Mouse (Mus musculus) erythroblast, adult 5-6 weeks (primary cell): ENCODE results near the gene Rbm18. TPM values are rescaled to one million over a fixed set of nuclear protein-coding genes. Genes with fewer than 3 reads are reported as not detected.
"Not testable (repeated sequence)": the region's sequence is repeated elsewhere in the genome, so short reads cannot be mapped to it uniquely, and the experiment has no call there.

Experiments used
- ATAC-seq: replicated peaks from 2 replicates; pipeline ENCODE4 v1.8.0; 2016; ENCODE audit warnings: moderate number of reproducible peaks, mild to moderate bottlenecking, moderate TSS enrichment, inconsistent platforms; ENCODE audit not compliant: poor library complexity, low FRiP score, severe bottlenecking
- total RNA-seq, 2 experiments: library from RNA; stranded (forward) in 1 of 2; stranded (reverse) in 1 of 2; fragments of 150-400 nt in 1 of 2; fragments of 200-764, 138-1000 nt in 1 of 2; gene quantifications; 2 replicates each; pipeline versions ENCODE4 v1.2.3 to v1.2.4; 2015 to 2017; ENCODE audit warnings: low replicate concordance in 2 of 2

Gene Rbm18
- total RNA-seq (2015; ENCODE audit: low replicate concordance) (13.1 and 18.2 TPM in 2 replicates), total RNA-seq (2017; ENCODE audit: low replicate concordance) (19.0 and 20.5 TPM in 2 replicates)

GRCm38 (mm10) chr2:36136300-36136941, at the start of gene Rbm18, which contains the start of gene Mrrf:
Gene Rbm18 (minus strand): TSS chr2:36136773.
Gene Mrrf (plus strand): TSS chr2:36136389.
- peak; percentile 97 for ATAC-seq

DNA sequence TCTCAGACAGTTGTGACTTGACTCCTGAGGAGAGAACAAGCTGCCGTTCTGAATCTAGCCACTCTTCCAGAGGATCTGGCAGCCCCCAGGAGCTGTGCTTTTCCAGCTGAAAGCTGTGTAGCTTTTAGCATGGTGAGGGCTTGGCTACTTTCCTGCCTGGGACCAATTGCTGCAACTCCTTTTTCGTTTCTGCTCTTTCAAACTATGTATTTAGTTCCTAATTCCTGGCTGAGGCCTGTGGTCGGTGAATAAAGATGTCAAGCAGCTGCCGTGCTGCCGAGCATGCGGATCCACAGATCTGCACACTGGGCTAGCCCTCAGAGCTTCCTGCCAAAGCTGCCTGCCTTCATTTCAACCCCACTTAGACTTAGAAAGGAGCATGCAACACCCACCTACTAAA, 48.3 kb upstream of the Rbm18 start:
- no peak for ATAC-seq

- ATAC-seq: no peak
Measured at GRCm38 (mm10) chr2:36184192-36184591, 47.6 kb upstream of the Rbm18 start.

DNA sequence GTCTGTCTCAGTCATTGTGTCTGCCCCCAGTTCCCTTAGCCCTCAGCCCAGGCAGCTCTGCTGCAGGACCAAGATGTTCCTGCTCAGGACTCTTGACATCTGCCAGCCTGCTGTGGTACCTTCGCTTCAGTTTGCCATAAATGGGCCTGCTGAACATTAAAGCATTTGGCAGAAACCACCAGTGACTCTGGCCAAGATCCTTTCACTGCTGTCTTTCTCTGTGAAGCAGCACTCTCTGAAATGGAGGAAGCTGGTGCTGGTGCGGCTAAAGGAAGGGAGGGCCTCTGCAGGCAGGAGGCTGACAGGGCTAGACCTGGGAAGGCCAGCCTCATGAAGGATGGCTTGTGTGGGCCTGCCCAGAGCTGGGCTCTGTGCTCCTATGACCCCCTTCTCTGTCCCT, 46.7 kb upstream of the Rbm18 start:
- no peak for ATAC-seq

GRCm38 (mm10) chr2:36181587-36182368, 45.2 kb upstream of the Rbm18 start:
- not testable (repeated sequence) for ATAC-seq

- no peak for ATAC-seq
Measured at GRCm38 (mm10) chr2:36179487-36179886, 42.9 kb upstream of the Rbm18 start.

- no peak for ATAC-seq
Measured at GRCm38 (mm10) chr2:36172574-36172973, 36.0 kb upstream of the Rbm18 start.

- ATAC-seq: no peak
Measured at GRCm38 (mm10) chr2:36172136-36172535, 35.6 kb upstream of the Rbm18 start.

DNA sequence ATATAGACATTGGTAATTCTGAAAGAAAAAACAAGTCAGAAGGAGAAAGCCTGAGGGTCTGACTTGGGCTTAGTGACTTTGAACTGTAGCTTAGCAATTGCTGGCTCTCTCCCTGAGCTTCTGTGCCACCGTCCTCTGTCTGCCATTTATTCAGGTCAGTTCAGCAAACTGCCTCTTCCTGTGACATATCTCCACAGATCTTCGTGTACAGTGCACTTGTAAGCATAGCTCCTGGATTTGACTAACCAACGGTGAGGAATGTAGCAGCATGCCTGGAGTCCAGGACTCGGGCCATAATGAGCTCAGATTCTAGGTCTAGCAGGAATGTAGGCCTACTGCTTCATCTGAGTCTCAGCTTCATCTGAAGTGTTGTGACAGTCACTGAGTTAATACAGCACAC, 32.6 kb upstream of the Rbm18 start:
- no peak for ATAC-seq

- no peak for ATAC-seq
Measured at GRCm38 (mm10) chr2:36167990-36168618, 31.5 kb upstream of the Rbm18 start.

- no peak for ATAC-seq
Measured at GRCm38 (mm10) chr2:36159336-36159735, 22.8 kb upstream of the Rbm18 start.

- no peak for ATAC-seq
Measured at GRCm38 (mm10) chr2:36157461-36157860, 20.9 kb upstream of the Rbm18 start.

GRCm38 (mm10) chr2:36152401-36152800, 15.8 kb upstream of the Rbm18 start:
- ATAC-seq: not testable (repeated sequence)

GRCm38 (mm10) chr2:36148876-36149365, 12.3 kb upstream of the Rbm18 start:
- ATAC-seq: no peak

DNA sequence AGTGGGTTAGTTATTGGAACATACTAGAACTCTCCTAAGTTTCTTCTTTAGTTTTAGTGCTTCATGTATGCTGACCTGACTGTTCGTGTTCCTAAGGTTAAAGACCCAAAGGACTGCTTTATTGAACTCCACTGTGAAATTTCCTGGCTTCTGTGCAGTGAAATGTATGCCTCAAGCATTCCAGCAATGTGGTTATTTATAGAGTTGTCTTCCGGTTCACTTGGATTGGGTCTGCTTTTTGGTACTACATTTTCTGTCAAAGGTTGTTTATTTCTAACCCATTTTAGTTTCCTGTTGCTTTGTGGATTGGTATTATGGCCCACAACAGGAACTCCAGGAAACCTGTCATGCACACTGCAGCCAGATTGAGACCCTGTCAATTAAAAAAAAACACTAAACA, 2.5 kb upstream of the Rbm18 start:
- ATAC-seq: no peak

DNA sequence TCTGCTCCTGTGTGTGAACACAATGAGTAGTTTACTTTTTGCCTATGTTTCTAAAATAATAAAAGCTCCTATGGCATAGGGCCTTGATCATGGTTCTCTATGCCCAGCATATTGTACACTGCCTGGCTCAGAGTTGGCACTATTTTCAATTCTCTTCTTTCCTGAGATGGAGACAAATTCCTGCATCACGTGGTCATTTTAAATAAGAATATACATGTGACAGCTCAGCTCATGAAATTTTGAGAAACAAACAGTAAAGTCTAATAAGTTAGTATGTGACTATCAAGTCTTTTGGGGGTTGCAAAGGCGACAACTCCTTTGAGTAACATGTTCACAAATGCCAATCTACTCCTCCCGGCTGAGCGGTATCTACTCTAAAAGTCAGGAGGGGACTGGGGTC, 686 bp downstream of the Rbm18 start:
- ATAC-seq: no peak

DNA sequence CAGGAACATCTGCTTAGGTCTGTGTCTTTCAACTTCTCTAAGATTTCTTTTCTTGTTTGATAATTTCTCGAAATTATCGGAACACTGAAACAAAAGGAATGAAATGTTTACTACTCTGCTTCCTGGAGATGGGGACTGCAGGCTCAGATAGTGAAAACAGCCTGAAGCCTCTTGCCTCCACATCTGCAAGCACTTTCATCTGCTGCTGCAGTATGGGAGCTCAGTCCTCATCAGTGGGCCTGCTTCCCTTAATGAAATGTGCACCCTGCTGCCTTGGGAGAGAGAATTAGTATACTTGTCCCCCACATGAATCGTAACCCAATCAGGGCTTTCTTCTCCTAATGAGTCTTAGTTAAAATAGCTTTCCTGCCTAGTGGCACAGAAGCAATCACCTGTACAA, 7.5 kb downstream of the Rbm18 start:
- ATAC-seq: no peak

DNA sequence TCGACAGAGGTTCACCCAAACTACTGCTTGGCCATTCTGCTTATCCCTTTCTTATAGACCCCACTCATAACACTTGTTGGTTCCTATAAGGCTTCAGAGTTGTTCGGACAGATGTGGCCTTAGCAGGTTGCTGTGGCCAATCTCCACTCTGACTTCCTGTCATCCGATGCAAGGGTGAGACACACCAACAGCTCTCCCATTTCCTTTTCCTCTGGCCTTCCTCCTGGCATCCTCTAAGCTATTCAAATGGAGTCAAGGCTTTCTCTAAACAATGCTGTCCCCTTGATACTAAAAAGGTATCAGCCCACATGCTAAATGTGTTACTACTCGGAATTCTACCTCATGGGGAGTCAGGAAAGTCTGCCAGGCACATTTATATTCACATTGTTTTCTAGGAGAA, 8.6 kb downstream of the Rbm18 start:
- ATAC-seq: no peak

- no peak for ATAC-seq
Measured at GRCm38 (mm10) chr2:36126795-36127429, 9.7 kb downstream of the Rbm18 start.

DNA sequence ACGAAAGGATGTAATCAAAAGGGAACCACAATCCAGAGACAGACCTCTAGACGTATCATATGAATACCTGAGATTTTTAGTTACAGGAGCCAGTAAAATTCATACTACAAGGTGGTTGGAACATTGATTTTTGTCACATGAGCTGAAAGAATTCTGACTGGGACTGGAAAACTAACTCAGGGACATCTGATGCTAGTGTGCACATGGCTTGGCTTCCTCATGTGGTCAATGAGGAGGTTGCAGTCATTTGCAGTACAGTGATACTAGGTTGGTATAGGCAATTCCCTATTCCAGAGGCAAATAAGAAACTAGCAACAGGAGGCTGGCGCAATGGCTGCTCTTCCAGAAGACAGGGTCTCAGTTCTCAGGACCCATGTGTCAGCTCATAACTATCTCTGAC, 23.9 kb downstream of the Rbm18 start:
- ATAC-seq: no peak
